Mouse (Mus musculus) kidney, adult 10 weeks (tissue): ENCODE results near the gene Pdcd10. TPM values are rescaled to one million over a fixed set of nuclear protein-coding genes. Genes with fewer than 3 reads are reported as not detected.

Experiments used
- polyA plus RNA-seq: library from polyadenylated mRNA; stranded (reverse); fragments of 350-450 nt; fragmentation: Illumina TruSeq; extraction: RNeasy Lipid Tissue Mini Kit (QIAGEN cat#74804); gene quantifications from one replicate; pipeline ENCODE4 v1.2.3, GENCODE M21; 2014; ENCODE audit warnings: low read depth, low replicate concordance

Pdcd10 gene
- 209 TPM for polyA plus RNA-seq

DNA sequence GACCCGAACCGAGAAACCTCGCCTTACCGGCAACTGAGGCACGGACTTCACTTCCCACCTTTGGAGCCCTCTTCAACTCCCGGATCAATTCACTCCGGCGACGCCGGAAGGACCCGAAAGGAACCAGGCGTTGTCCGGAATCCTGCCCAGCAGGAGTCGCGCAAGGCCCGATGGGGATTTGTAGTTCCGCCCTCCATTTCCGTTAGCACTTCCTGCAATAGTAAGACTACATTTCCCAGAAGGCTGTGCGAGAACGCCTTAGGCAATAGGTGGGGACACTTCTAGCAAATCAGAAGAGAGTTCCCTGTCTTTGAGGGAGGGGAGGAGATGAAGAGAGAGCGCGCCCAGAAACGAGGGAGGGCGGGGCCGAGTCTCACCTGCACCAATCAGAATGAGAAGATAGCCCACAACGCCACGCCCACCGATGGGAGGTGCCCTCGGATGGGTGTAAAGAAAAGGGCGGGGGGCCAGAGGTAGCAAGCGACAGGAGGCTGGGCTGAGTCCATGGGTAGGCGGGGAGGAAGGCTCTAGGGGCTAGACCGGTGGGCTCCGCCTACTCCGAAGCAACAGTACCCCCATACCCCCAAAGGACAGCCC, at the start of gene Pdcd10:
TSS of gene Pdcd10 (minus strand) at position 162 of the 597 bp plus-strand sequence.

DNA sequence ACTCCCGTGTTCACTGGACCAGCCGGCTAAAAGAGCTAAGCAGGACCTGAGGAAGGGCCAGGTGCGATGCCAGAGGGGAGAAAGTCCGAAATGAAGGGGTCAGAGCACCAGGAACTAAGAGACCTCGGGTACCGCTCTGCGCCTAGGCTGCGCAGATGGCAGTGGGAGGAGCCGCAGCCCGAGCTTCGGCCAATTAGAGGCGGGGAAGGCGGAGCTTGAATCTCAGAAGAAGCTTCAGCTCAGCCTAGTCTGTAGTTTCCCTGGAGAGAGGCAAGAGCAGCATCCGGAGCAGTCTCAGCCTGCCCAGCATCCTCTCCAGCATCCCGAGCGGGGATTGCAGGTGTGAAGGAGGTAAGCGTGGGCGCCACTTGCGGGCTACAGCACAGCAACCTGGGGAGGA, 636 bp upstream of the Pdcd10 start, which contains the start of gene Serpini1:
TSS of gene Serpini1 (plus strand) at position 256 of the 400 bp plus-strand sequence.

DNA sequence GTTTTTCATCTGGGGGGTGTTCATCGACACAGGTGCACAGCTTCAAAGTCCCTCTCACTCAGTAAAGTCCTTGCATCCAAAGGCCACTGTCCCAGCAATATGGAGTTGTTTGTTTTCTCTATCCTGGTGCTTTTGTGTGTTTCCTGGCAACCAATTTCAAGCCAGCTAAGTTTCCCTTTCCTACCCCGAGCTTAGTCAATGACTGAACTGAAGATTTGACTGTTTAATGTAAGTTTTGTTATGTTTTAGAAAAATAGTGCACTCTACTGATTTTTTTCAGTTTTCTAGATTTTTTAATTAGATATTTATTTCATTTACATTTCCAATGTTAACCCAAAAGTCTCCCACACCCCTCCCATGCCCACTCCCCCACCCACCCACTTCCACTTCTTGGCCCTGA, 74.6 kb downstream of the Pdcd10 start, which contains the start of gene Wdr49:
TSS of gene Wdr49 (minus strand) at position 101 of the 400 bp plus-strand sequence.

Other genes with a start within 250 kb of the Pdcd10 start
- gene Wdr49, start 74.7 kb downstream of the Pdcd10 start, polyA plus RNA-seq = not detected
- 6.5 TPM for gene Serpini1, start 691 bp upstream of the Pdcd10 start, polyA plus RNA-seq
- not detected for gene Gm29133, start 191.3 kb upstream of the Pdcd10 start, polyA plus RNA-seq